Mouse (Mus musculus) forebrain, embryonic 12.5 days (tissue): ENCODE results near the gene Zfp429. TPM values are rescaled to one million over a fixed set of nuclear protein-coding genes. Genes with fewer than 3 reads are reported as not detected.
"Not testable (repeated sequence)": the region's sequence is repeated elsewhere in the genome, so short reads cannot be mapped to it uniquely, and the experiment has no call there.

Source experiments
- ATAC-seq: fragments of 200-750 bp; cut with Nextera tagmentation; 2 replicates; pipeline ENCODE4 v1.8.0; 2017; ENCODE audit warnings: moderate TSS enrichment; ENCODE audit not compliant: low FRiP score
- H3K27ac ChIP-seq: fragments of 300-500 bp; sonication (generic); 2 replicates; pipeline ENCODE4 v1.5.1; 2016; ENCODE audit warnings: mild to moderate bottlenecking
- H3K27me3 ChIP-seq: fragments of 300-500 bp; sonication (generic); 2 replicates; pipeline ENCODE4 v1.6.1; 2016; ENCODE audit warnings: mild to moderate bottlenecking
- H3K36me3 ChIP-seq: fragments of 300-500 bp; sonication (generic); replicated peaks from 2 replicates; pipeline ENCODE4 v1.6.1; 2016; ENCODE audit warnings: mild to moderate bottlenecking
- H3K4me1 ChIP-seq: fragments of 300-500 bp; sonication (generic); 2 replicates; pipeline ENCODE4 v1.6.1; 2016
- H3K4me2 ChIP-seq: fragments of 300-500 bp; sonication (generic); 2 replicates; pipeline ENCODE4 v1.6.1; 2016; ENCODE audit warnings: mild to moderate bottlenecking, moderate library complexity
- H3K4me3 ChIP-seq: fragments of 300-500 bp; sonication (generic); replicated peaks from 2 replicates; pipeline ENCODE4 v1.5.1; 2016; ENCODE audit warnings: mild to moderate bottlenecking
- H3K9ac ChIP-seq: fragments of 300-500 bp; sonication (generic); 2 replicates; pipeline ENCODE4 v1.6.1; 2016; ENCODE audit warnings: mild to moderate bottlenecking
- H3K9me3 ChIP-seq: fragments of 300-500 bp; sonication (generic); 2 replicates; pipeline ENCODE4 v1.6.1; 2016
- WGBS: fragments of 180-500 bp; shearing (Covaris S2); methylation state at CpG from one replicate; pipeline ENCODE4 v1.1.7; 2016; 5-methylcytosine and 5-hydroxymethylcytosine counted together
- polyA plus RNA-seq: library from polyadenylated mRNA; unstranded; fragments of >200 nt; fragmentation: Nextera tagmentation; extraction: Ambion mirVana; gene quantifications from 2 replicates; pipeline ENCODE4 v1.2.1, GENCODE M21; 2016

Gene Zfp429
- 3.3 and 4.1 TPM in 2 replicates for polyA plus RNA-seq

DNA sequence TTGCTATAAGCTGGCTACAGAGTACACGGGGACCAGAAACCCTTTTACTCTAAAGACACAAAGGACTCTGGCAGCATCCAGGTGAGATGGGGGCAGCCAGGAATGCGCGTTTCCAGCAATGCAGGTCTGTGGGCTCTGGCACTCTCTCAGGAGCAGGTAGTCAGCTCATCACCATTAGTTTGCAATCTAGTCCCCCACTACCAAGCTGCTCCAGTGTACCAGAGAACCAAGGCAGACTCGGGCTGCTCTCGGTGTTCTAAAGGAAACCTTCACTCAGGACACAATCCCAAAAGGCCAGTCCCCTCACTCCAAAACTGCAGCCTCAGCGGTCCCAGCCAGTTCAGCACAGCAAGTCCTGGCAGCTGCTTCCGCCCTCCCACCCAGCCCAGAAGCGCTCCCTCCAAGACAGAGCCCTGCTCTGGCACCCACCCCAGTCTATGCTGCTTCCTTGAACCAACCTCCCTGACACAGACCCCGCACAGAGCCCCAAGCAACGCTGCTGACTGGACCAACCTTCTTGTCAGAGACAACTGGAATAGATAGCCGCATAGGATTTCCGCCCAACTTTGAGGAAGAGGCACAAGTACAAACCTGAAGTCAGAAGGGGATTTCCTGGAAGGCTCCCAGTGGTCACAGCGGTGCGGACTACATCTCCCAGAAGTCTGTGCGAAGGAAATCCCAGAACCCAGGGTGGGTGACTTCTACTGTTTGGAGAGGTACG lies at the start of gene Zfp429:
TSS of gene Zfp429 (minus strand) at position 637 of the 721 bp plus-strand sequence.
- H3K36me3 ChIP-seq, H3K9me3 ChIP-seq, H3K27me3 ChIP-seq, H3K4me1 ChIP-seq, H3K27ac ChIP-seq: not testable (repeated sequence)
- peak within 1 kb of the TSS; percentile 60 for H3K4me2 ChIP-seq
- peak within 1 kb of the TSS; percentile 52 for H3K9ac ChIP-seq
- 8% methylated on average over 15 of the region's 16 CpGs for WGBS
- H3K4me3 ChIP-seq = peak within 1 kb of the TSS; percentile 53
- ATAC-seq = peak; percentile 97

DNA sequence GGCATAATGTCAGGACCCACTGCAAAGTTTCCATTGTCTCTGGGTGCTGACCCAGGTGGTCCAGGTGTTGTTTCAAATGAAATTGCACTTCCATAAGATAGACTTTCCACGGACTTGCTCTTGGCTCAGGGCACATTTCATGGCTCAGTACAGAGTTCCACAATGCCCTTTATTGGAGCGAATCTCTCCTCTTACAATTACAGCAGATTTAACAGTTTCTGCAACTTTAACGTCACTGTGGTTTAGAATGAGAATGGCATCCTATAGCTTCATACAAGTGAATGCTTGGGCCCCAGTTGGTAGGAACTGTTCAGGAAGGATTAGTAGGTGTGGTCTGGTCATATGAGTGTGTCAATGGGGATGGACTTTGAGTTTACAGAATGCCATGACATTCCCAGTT lies 37.5 kb upstream of the Zfp429 start:
- not testable (repeated sequence) for H3K4me2 ChIP-seq, H3K4me1 ChIP-seq, ATAC-seq, H3K36me3 ChIP-seq, H3K27me3 ChIP-seq, H3K9me3 ChIP-seq, H3K27ac ChIP-seq, H3K4me3 ChIP-seq, H3K9ac ChIP-seq
- 100% methylated on average over 1 of the region's 3 CpGs for WGBS

DNA sequence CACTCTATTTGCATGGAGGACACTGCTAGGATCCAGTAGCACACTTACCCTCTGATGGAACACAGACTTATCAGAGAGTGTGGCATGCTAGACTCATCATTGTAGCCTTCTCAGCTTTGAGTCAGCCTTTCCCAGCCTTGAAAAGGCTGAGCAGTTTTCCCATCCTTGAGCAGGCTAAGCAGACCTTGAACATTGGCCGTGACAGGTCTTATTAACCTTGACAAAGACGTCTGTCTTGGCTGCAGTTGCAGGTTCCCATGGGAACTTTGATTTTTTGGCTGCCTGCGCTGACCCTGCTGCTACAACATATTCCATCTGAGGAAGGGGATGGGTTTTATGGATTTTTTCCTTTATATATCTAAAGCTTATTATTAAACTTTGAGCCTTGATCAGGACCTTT lies 28.5 kb upstream of the Zfp429 start:
- Histone ChIP-seq H3K4me3 (no peak overlapping the region), H3K9me3 (no peaks in the 10 kb centered on the region), H3K36me3 (no peaks in the 10 kb centered on the region), H3K4me1 (no peaks in the 10 kb centered on the region), H3K27ac (no peak overlapping the region), H3K4me2 (no peak overlapping the region), H3K9ac (no peak overlapping the region), H3K27me3 (no peaks in the 10 kb centered on the region)
- no peak for ATAC-seq
- WGBS = 81% methylated on average over 3 of the region's 3 CpGs

DNA sequence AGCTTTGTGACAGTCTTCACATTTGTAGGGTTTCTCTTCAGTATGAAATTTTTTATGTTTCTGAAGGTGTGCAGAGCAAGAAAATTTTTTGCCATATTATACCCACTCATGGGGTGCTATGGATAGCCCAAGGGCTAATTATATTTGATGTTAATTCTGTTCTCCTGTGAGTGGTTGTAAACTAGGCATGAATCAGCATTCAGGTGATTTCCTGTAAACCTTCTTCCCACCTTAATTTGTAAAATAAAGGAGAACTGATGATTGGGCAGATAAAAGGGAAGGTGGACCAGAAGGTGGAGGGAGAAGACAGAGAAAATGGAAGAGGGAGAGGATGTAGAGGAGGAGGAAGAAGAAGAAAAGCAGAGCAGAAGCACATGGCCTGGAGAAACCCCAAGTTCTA lies 26.1 kb upstream of the Zfp429 start:
- not testable (repeated sequence) for ATAC-seq, H3K4me3 ChIP-seq, H3K27ac ChIP-seq, H3K4me2 ChIP-seq, H3K36me3 ChIP-seq, H3K9ac ChIP-seq, H3K4me1 ChIP-seq, H3K27me3 ChIP-seq, H3K9me3 ChIP-seq

DNA sequence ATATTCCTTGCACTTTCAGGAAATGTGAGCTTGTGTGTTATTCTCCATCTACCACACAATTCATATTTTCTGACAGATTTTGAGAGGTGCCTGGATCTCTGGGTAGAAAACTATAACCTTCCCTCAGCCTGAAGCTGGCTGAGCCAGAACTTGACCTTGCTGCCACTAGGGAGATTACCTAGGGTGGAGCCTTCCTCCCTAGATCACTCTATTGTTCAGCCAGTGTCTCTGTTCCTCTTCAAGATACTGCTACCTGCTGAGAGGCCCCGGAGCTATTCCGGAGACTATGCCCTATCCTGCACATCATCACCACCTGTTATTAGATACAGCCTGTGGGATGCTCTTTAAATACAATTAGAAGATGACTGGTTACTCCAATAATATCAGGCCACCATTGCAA lies 22.9 kb upstream of the Zfp429 start:
- H3K27ac ChIP-seq, H3K4me3 ChIP-seq, H3K9ac ChIP-seq, H3K4me2 ChIP-seq, H3K27me3 ChIP-seq, H3K36me3 ChIP-seq, ATAC-seq, H3K9me3 ChIP-seq, H3K4me1 ChIP-seq: not testable (repeated sequence)
- WGBS = 85% methylated on average over 2 of the region's 2 CpGs

DNA sequence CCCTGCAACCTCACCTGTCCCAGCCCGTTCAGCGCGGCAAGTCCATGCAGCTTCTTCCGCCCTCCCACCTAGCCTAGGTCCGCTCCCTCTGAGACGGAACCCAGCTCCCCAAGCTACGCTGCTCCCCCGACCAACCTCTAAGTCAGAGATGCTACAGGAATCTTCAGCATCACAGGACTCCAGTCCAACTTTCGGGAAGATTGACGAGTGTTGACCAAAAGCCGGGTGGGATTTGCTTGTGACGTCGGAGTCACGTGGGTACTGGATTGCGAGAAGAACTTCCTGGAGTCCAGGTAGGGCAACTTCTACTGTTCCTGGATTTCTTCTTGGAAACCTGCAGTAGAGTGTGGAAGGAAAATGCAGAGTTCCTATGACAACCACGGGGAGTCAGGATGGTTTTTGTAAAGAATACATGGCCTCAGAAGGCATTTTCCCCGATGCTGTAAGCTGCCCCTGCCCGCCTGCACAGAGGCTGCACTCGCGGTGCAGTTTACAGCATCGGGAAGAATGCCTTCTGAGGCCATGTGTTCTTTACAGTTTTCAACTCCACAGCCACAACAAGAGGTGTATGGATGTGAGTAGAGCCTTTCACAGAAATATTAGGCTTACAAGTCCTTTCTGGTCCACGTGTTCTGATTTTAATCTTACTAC lies 21.7 kb upstream of the Zfp429 start, which contains the start of gene Zfp459:
TSS of gene Zfp459 (minus strand) at position 212 of the 651 bp plus-strand sequence.
- WGBS = 2% methylated on average over 22 of the region's 22 CpGs
- ATAC-seq = peak; percentile 87
- no peak within 1 kb of the TSS for H3K27ac ChIP-seq

DNA sequence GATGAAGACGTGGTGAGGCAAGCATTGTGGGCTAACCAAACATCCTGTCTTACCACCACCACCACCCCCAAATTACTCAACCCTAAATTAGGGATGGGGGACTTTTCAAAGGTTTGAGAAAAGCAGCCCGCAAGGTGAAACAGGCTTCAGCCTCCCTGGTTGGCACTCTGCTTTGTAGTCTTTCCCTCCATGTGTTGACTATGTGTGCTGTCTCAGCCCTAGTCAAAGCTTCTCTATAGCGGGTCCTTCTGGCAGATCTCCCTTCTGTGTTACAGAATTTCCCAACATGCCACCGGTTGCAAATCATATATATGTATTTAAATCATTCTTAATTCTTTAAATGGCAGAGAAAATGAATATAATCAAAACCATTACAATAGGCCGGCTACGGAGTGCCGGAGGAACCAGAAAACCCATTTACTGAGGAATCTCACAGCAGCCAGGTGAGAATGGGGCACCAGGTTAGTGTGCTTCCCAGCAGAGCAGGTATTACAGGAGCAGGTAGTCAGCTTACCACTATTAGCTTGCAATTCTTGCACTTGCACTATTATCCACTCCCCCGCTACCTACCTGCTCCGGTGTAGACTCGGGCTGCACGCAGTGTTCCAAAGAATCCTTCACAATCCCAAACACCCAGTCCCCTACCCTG lies 21.1 kb upstream of the Zfp429 start:
- no peaks in the 10 kb centered on the region; the same call in 1 of the 2 replicates for H3K4me1 ChIP-seq
- 0 out of 2 replicates have a peak, but pooled peaks cover 3% of the 10 kb centered on the region for H3K27me3 ChIP-seq
- 38% methylated on average over 11 of the region's 11 CpGs for WGBS
- H3K27ac ChIP-seq = no peak overlapping the region
- peak overlapping the region; percentile 54 for H3K9ac ChIP-seq
- peak overlapping the region; percentile 82 for H3K4me2 ChIP-seq
- H3K36me3 ChIP-seq = no peaks in the 10 kb centered on the region
- no peak for ATAC-seq
- H3K4me3 ChIP-seq = peak overlapping the region; percentile 62
- H3K9me3 ChIP-seq = no peaks in the 10 kb centered on the region

More for the DNA sequence above, 21.7 kb upstream of the Zfp429 start, which contains the start of gene Zfp459:
- peak within 1 kb of the TSS; percentile 82 for H3K4me2 ChIP-seq
- 0 out of 2 replicates have a peak, but pooled peaks cover 3% of the 10 kb centered on the region for H3K27me3 ChIP-seq
- peak within 1 kb of the TSS; percentile 62 for H3K4me3 ChIP-seq
- no peaks in the 10 kb centered on the region for H3K9me3 ChIP-seq
- no peaks in the 10 kb centered on the region; the same call in 1 of the 2 replicates for H3K4me1 ChIP-seq
- no peaks in the 10 kb centered on the region for H3K36me3 ChIP-seq
- peak within 1 kb of the TSS; percentile 54 for H3K9ac ChIP-seq

DNA sequence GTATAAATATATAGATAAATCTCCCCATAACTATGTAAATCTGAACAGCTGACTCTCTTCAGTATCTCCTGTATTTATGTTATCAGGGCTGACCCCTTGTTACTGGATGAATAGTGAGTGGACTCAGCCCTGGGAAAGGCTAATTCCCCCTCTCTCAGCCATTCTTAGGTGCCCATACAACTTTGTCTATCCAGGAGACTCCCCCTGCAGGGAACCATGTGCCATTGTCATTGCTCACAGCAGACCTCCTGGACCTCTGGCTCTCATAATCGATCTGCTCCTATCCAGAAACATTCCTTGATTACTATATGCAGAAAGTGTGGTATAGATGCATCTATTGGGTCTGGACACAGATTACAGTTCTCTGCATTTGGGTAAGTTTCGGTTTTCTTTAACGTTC lies 17.2 kb upstream of the Zfp429 start:
- no peak for ATAC-seq
- Histone ChIP-seq H3K4me3 (no peak overlapping the region), H3K36me3 (no peaks in the 10 kb centered on the region), H3K27ac (no peak overlapping the region), H3K4me2 (no peak overlapping the region), H3K4me1 (no peaks in the 10 kb centered on the region; the same call in 1 of the 2 replicates), H3K9me3 (no peaks in the 10 kb centered on the region), H3K9ac (no peak overlapping the region), H3K27me3 (no peaks in the 10 kb centered on the region)
- 91% methylated on average over 3 of the region's 3 CpGs for WGBS

DNA sequence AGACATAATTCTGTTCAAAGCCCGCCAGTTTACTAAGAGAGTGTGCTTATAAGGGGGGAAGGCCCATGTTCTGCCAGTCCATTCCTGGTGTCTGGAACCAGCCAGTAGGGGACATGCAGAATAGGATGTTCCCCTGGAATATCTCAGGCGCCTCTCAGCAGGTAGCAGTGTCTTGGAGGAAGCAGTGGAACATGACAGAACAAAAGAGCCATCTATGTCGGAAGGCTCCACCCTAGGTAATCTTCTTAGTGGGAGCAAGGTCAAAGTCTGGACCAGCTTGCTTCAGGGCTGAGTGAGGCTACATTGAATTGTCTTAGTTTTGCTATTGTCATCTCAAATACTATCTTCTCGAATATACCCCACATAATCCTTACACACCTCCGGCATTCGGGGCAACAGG lies 16.1 kb upstream of the Zfp429 start:
- no peak for ATAC-seq

DNA sequence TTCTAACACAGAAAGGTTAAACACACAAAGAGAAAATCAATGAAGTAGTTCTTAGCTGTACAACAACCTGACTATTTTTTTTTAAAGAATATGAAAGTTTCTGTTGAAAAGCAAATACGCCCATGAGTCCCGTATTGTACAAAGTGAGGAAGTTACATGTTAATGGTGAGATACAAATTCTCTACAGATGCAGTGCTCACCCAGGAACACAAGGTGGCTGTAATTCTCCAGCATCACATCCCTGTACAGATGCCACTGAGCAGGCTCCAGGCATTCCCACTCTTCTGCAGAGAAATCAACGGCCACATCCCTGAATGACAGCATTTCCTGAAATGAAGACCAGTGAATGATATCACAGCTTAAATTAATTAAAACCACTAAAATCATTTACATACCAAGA lies 14.0 kb upstream of the Zfp429 start:
- H3K4me2 ChIP-seq, H3K4me3 ChIP-seq, H3K36me3 ChIP-seq, ATAC-seq, H3K9ac ChIP-seq, H3K4me1 ChIP-seq, H3K9me3 ChIP-seq, H3K27ac ChIP-seq, H3K27me3 ChIP-seq: not testable (repeated sequence)
- 87% methylated on average over 3 of the region's 3 CpGs for WGBS

More for the DNA sequence above, 16.1 kb upstream of the Zfp429 start:
- Histone ChIP-seq H3K27me3 (no peaks in the 10 kb centered on the region), H3K4me2 (no peak overlapping the region), H3K4me1 (no peaks in the 10 kb centered on the region), H3K36me3 (no peaks in the 10 kb centered on the region), H3K9ac (no peak overlapping the region), H3K9me3 (no peaks in the 10 kb centered on the region), H3K4me3 (no peak overlapping the region), H3K27ac (no peak overlapping the region)
- 85% methylated on average over 6 of the region's 6 CpGs for WGBS

DNA sequence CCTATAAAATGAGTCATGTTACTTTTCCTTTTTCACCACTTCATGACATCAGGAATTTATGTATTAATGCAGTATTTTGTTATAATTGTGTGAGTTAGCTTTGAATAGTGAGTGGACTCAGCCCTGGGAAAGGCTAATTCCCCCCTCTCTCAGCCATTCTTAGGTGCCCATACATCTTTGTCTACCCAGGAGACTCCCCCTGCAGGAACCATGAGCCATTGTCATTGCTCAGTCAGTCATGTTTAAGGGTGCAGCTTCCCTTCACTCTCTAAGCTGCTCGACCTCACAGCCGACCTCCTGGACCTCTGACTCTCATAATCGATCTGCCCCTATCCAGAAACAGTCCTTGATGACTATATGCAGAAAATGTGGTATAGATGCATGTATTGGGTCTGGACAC lies 23.4 kb downstream of the Zfp429 start:
- H3K9ac ChIP-seq, H3K27ac ChIP-seq, H3K4me2 ChIP-seq, ATAC-seq, H3K36me3 ChIP-seq, H3K4me3 ChIP-seq, H3K9me3 ChIP-seq, H3K4me1 ChIP-seq, H3K27me3 ChIP-seq: not testable (repeated sequence)
- WGBS = 63% methylated on average over 3 of the region's 3 CpGs

DNA sequence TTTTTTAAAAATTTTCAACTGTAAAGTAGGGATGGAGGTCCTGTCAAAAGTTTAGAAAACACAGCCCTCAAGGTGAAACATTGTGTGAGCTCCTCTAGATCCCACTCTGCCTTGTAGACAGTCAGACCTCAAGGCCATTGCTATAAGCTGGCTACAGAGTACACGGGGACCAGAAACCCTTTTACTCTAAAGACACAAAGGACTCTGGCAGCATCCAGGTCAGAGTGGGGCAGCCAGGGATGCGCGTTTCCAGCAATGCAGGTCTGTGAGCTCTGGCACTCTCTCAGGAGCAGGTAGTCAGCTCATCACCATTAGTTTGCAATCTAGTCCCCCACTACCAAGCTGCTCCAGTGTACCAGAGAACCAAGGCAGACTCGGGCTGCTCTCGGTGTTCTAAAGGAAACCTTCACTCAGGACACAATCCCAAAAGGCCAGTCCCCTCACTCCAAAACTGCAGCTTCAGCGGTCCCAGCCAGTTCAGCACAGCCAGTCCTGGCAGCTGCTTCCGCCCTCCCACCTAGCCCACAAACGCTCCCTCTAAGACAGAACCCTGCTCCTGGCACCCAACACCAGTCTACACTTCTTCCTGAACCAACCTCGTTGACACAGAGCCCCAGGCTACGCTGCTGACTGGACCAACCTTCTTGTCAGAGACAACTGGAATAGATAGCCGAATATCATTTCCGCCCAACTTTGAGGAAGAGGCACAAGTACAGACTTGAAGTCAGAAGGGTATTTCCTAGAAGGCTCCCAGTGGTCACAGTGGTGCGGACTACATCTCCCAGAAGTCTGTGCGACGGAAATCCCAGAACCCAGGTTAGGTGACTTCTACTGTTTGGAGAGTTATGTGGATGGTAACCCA lies 24.3 kb downstream of the Zfp429 start, which contains the start of the genes Gm28041 and Zfp456:
TSS of gene Gm28041 (minus strand) at position 684 of the 862 bp plus-strand sequence.
TSS of gene Zfp456 (minus strand) at position 761 of the 862 bp plus-strand sequence.
- H3K4me1 ChIP-seq, H3K9me3 ChIP-seq, H3K36me3 ChIP-seq, H3K27me3 ChIP-seq, H3K27ac ChIP-seq: not testable (repeated sequence)
- Histone ChIP-seq H3K4me2 (peak within 1 kb of the TSS; percentile 51), H3K9ac (peak within 1 kb of the TSS; percentile 17; the same call in 1 of the 2 replicates), H3K4me3 (peak within 1 kb of the TSS; percentile 37)
- WGBS = 20% methylated on average over 15 of the region's 15 CpGs
- peak; percentile 85 for ATAC-seq
